Mouse (Mus musculus) intestine, embryonic 16.5 days (tissue): ENCODE data around the gene D7Ertd443e. TPM values are rescaled to one million over a fixed set of nuclear protein-coding genes. Genes with fewer than 3 reads are reported as not detected.

Experiments
- ATAC-seq: fragments of 200-750 bp; cut with Nextera tagmentation; 2 replicates; pipeline ENCODE4 v1.8.0; 2017; ENCODE audit warnings: moderate TSS enrichment, moderate library complexity
- H3K27ac ChIP-seq: fragments of 300-500 bp; sonication (generic); 2 replicates; pipeline ENCODE4 v1.5.1; 2014; ENCODE audit warnings: mild to moderate bottlenecking, low read length
- H3K27me3 ChIP-seq: fragments of 300-500 bp; sonication (generic); replicated peaks from 2 replicates; pipeline ENCODE4 v1.6.1; 2014; ENCODE audit warnings: low read length, control low read depth, mixed read lengths; ENCODE audit not compliant: control insufficient read depth, insufficient read depth
- H3K36me3 ChIP-seq: fragments of 300-500 bp; sonication (generic); 2 replicates; pipeline ENCODE4 v1.6.1; 2014; ENCODE audit warnings: low read length, control low read depth; ENCODE audit not compliant: control insufficient read depth, insufficient read depth
- H3K4me1 ChIP-seq: fragments of 300-500 bp; sonication (generic); 2 replicates; pipeline ENCODE4 v1.6.1; 2014; ENCODE audit warnings: low read length, control low read depth, mixed read lengths; ENCODE audit not compliant: control insufficient read depth, insufficient read depth
- H3K4me2 ChIP-seq: fragments of 300-500 bp; sonication (generic); 2 replicates; pipeline ENCODE4 v1.6.1; 2014; ENCODE audit warnings: low read depth, low read length, control low read depth
- H3K4me3 ChIP-seq: fragments of 300-500 bp; sonication (generic); 2 replicates; pipeline ENCODE4 v1.5.1; 2014; ENCODE audit warnings: mild to moderate bottlenecking, low read length
- H3K9ac ChIP-seq: fragments of 300-500 bp; sonication (generic); 2 replicates; pipeline ENCODE4 v1.6.1; 2014; ENCODE audit warnings: low read depth, low read length
- H3K9me3 ChIP-seq: fragments of 300-500 bp; sonication (generic); 2 replicates; pipeline ENCODE4 v1.6.1; 2016; ENCODE audit warnings: low read length, control low read depth; ENCODE audit not compliant: control insufficient read depth
- WGBS: fragments of 180-500 bp; shearing (Covaris S2); extraction: QIAGEN DNeasy Blood & Tissue Kit; methylation state at CpG from one replicate; pipeline ENCODE4 v1.1.7; 2014; 5-methylcytosine and 5-hydroxymethylcytosine counted together
- polyA plus RNA-seq: library from polyadenylated mRNA; unstranded; fragments of >200 nt; fragmentation: Nextera tagmentation; extraction: Ambion mirVana; gene quantifications from 2 replicates; pipeline ENCODE4 v1.2.1, GENCODE M21; 2015

The D7Ertd443e gene
- polyA plus RNA-seq, 1 experiment from 2014 or later = not detected

GRCm38 (mm10) chr7:134236727-134237126, 148.7 kb downstream of the D7Ertd443e start:
- ATAC-seq = no peak
- Histone ChIP-seq H3K27ac (no peak overlapping the region), H3K9me3 (no peaks in the 10 kb centered on the region), H3K27me3 (no peaks in the 10 kb centered on the region), H3K4me1 (peaks cover 2% of the 10 kb centered on the region; the same call in 1 of the 2 replicates), H3K4me3 (no peak overlapping the region), H3K4me2 (no peak overlapping the region), H3K9ac (no peak overlapping the region), H3K36me3 (no peaks in the 10 kb centered on the region)

GRCm38 (mm10) chr7:134235552-134235951, 149.9 kb downstream of the D7Ertd443e start:
- Histone ChIP-seq H3K4me2 (no peak overlapping the region), H3K36me3 (no peaks in the 10 kb centered on the region), H3K9me3 (no peaks in the 10 kb centered on the region), H3K4me1 (peaks cover 2% of the 10 kb centered on the region; the same call in 1 of the 2 replicates), H3K9ac (no peak overlapping the region), H3K27ac (no peak overlapping the region), H3K4me3 (no peak overlapping the region), H3K27me3 (no peaks in the 10 kb centered on the region)
- ATAC-seq = no peak
- WGBS = 65% methylated on average over 2 of the region's 2 CpGs

GRCm38 (mm10) chr7:134231378-134232346, 153.8 kb downstream of the D7Ertd443e start, which contains the start of gene Adam12:
TSS of gene Adam12 (minus strand) at chr7:134232146.
- H3K36me3 ChIP-seq = no peaks in the 10 kb centered on the region

GRCm38 (mm10) chr7:134230708-134231107, 154.8 kb downstream of the D7Ertd443e start:
- Histone ChIP-seq H3K9ac (no peak overlapping the region), H3K4me1 (peaks cover 2% of the 10 kb centered on the region; the same call in 1 of the 2 replicates), H3K4me3 (no peak overlapping the region), H3K4me2 (no peak overlapping the region), H3K36me3 (no peaks in the 10 kb centered on the region), H3K27ac (no peak overlapping the region), H3K9me3 (no peaks in the 10 kb centered on the region), H3K27me3 (peaks cover 7% of the 10 kb centered on the region)
- 83% methylated on average over 3 of the region's 3 CpGs for WGBS
- no peak for ATAC-seq

More at GRCm38 (mm10) chr7:134231378-134232346, 153.8 kb downstream of the D7Ertd443e start, which contains the start of gene Adam12:
- H3K27ac ChIP-seq = 0 out of 2 replicates have a peak within 1 kb of the TSS, but pooled peaks have one; percentile 9
- H3K9ac ChIP-seq = no peak within 1 kb of the TSS
- H3K4me2 ChIP-seq = no peak within 1 kb of the TSS
- 58% methylated on average over 14 of the region's 14 CpGs for WGBS
- H3K4me1 ChIP-seq = peaks cover 2% of the 10 kb centered on the region; the same call in 1 of the 2 replicates
- no peaks in the 10 kb centered on the region for H3K9me3 ChIP-seq
- no peaks in the 10 kb centered on the region for H3K27me3 ChIP-seq
- H3K4me3 ChIP-seq = no peak within 1 kb of the TSS
- ATAC-seq = peak; percentile 52; the same call in 1 of the 2 replicates

GRCm38 (mm10) chr7:134229899-134230298, 155.6 kb downstream of the D7Ertd443e start:
- Histone ChIP-seq H3K9me3 (no peaks in the 10 kb centered on the region), H3K9ac (no peak overlapping the region), H3K4me2 (no peak overlapping the region), H3K4me3 (no peak overlapping the region), H3K27me3 (peaks cover 14% of the 10 kb centered on the region), H3K27ac (no peak overlapping the region), H3K36me3 (no peaks in the 10 kb centered on the region), H3K4me1 (peaks cover 6% of the 10 kb centered on the region; the same call in 1 of the 2 replicates)
- 76% methylated on average over 2 of the region's 2 CpGs for WGBS
- no peak for ATAC-seq

DNA sequence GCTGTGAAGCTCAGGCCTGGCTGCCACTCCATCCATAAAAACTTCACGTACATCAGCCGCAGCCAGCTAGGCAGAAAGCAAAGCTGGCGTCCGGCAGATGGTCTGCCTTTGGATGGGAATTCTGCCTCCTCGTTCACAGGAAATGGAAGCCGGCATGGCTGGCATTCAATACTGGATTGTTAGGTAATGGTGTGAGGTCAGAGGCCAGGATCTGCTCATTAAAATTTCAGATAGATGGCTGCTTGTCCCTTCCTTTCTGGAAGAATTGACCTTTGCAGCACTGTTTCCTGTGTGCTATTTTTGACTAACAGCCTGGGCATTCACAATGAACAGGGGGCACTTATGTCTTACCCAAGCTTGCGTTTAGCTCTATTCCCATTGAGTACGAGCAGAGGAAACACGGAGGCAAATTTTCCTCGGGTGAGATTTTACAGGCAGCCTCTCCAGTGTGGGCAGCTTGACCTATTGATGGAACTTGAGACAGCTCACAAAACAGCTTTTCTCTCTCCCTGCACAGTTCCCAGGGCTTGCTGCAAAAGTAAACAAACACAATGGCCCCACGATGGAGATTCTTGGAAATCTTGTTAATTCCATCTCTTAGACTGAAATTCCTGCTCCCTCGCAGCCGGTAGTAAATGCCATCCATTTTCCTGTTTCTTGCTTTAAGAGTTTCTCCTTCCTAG, 157.5 kb downstream of the D7Ertd443e start:
- Histone ChIP-seq H3K9me3 (no peaks in the 10 kb centered on the region), H3K27me3 (peaks cover 24% of the 10 kb centered on the region), H3K27ac (no peak overlapping the region; the same call in 1 of the 2 replicates), H3K4me2 (no peak overlapping the region), H3K36me3 (no peaks in the 10 kb centered on the region), H3K4me1 (peaks cover 13% of the 10 kb centered on the region), H3K9ac (no peak overlapping the region), H3K4me3 (no peak overlapping the region)
- 37% methylated on average over 13 of the region's 13 CpGs for WGBS
- no peak for ATAC-seq

DNA sequence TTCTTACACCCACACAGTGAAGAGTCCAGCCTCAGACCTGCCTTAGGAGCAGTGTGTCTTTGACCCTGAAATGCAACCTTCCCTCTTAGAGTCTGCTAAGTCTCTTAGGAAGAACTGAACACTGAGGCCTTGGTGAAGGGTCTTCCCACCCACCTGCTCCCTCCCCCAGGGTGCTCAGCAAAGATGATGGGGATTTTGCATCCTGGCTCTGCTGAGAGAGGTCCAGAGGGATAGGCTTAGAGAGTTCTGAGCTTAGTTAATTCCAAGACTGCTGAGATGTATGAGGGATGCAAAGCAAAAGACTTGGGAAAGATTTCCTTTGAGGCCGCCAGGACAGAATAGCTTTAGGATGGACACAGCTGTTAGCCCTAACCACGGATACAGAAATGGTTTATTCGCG, 158.4 kb downstream of the D7Ertd443e start:
- no peaks in the 10 kb centered on the region for H3K9me3 ChIP-seq
- no peak overlapping the region for H3K4me3 ChIP-seq
- no peak for ATAC-seq
- no peak overlapping the region for H3K27ac ChIP-seq
- H3K36me3 ChIP-seq = no peaks in the 10 kb centered on the region
- peaks cover 13% of the 10 kb centered on the region for H3K4me1 ChIP-seq
- no peak overlapping the region for H3K9ac ChIP-seq
- no peak overlapping the region for H3K4me2 ChIP-seq
- H3K27me3 ChIP-seq = peaks cover 24% of the 10 kb centered on the region
- 61% methylated on average over 4 of the region's 4 CpGs for WGBS

DNA sequence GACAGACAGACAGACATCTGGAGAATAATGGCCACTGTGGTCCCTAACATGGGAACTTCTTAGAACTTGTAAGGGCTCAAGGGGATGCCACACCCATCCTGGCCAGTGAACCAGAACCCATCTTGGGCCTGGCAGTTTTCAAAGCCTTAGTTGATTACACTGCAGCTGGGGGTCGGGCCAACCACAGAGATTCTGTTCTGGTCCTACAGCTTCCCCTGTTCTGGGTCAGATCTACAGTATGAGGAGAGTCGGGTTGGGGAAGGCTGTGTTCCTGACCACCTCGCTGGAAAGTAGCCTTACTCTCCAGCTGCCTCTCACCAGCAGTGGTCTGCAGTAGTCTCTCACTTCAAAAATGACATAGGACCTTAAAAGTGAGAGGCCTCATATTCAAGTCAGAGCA, 159.2 kb downstream of the D7Ertd443e start:
- Histone ChIP-seq H3K36me3 (no peaks in the 10 kb centered on the region), H3K27me3 (peaks cover 24% of the 10 kb centered on the region), H3K4me3 (no peak overlapping the region), H3K9me3 (no peaks in the 10 kb centered on the region), H3K27ac (no peak overlapping the region), H3K9ac (no peak overlapping the region), H3K4me1 (peaks cover 11% of the 10 kb centered on the region), H3K4me2 (no peak overlapping the region)
- WGBS = 79% methylated on average over 3 of the region's 3 CpGs
- ATAC-seq = no peak
